Mouse (Mus musculus): ENCODE results near the gene Grip2.

The Grip2 gene

DNA sequence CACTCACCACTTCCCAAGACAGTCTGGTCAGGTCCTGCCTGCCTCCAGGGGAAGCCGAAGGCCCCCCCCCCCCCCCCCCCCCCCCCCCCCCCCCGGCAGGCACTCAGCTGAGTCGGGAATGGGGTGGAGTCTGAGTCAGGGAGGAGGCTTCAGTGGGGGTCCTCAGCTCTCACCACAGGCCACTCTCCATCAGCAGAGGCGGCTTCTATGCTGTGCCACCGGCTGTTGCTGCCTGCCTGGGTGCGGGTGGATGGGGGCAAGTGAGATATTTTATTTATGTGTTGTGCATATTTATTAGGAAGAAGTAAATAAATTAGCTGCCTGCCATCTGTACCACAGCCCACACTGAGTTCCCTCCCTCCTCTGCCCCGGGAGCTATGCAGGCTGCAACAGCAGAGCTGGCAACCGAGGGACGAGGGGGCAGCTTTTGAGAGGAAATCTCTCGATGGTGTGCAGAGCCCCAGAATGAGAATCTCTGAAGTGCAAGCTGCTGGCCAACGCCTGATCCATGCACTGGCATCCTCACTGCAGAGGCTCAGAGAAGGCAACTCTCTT is at the start of gene Grip2:
TSS of gene Grip2 (minus strand) at position 235 of the 555 bp plus-strand sequence.
- in situ Hi-C loops (cut with MboI; ENCODE audit: low sequenced_read_pairs), result no loop called here

DNA sequence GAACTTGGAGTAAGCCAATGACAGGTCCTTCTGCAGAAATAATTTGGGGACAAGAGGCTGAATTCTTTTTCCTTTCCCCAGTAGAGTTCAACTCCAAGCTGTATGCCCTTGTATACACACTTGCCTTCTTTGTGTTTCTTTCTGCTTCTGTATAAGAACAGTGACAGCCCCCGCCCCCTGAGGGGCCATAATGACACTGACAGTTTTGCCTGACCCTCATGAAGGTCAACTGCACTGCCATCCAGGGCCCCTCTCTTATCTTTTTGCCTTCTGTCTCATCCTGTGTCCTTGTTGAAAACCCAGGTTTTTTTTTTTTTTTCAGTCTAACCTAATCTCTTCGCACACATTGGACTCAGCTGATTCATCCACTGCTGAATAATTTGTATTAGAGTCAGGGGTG is 45.7 kb upstream of the Grip2 start:
- in situ Hi-C loops (cut with MboI; ENCODE audit: low sequenced_read_pairs), result no loop called here

DNA sequence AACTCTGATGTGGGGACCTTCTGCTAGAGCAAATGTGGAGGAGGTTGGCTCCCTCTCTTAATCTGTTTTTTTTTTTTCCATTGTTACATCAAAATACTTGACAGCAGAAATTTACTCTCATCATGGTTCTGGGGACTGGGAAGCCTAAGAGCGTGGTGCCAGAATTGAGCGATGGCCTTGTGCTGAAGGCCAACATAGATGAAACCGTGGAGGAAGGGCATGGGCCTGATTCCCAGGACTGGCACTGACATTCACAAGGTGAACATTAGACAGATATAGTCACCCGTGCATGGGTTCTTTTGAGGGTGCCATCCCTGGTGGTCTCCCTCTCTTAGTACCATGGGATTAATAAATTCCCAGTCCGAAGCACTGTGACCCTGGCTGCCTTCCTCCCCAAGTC is 41.0 kb upstream of the Grip2 start:
- in situ Hi-C loops (cut with MboI; ENCODE audit: low sequenced_read_pairs), result no loop called here

DNA sequence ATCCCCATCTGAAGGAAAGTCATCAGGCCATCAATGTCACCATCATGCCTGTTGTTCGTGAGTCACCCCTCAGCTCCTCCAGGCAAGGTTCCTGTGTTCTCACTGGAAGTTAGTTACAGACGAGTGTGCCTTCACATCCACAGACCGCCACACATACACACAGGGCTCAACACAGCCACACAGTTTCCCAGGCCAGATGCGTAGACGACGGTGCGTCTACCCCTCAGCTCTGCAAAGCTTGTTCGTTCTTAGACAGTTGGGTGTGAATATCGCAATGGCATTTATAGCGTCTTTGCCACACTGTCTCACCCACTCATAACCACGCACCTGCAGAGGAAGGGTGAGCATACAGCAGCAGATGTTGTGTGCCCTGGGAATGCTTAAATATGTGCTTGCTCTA is 38.6 kb upstream of the Grip2 start:
- in situ Hi-C loops (cut with MboI; ENCODE audit: low sequenced_read_pairs), result no loop called here

DNA sequence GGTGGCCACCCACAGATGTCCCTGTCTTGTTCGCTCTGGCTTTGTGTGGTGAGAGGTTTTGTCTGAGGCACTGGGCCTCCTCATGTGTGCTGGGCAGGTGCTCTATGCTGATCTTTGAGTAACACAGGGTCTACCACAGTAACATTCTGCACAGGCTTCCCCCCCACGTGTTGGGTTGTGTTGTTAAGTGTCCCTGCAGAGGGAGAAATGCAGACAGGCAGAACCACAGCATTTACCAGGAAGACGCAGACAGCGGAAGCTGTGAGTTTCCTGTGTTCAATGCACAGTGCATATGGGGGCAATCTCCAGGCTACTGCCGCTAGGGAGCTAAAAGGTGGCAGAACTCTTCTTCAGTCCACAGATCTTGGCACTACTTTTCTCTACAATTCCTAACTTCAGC is 37.5 kb upstream of the Grip2 start:
- in situ Hi-C loops (cut with MboI; ENCODE audit: low sequenced_read_pairs), result no loop called here

DNA sequence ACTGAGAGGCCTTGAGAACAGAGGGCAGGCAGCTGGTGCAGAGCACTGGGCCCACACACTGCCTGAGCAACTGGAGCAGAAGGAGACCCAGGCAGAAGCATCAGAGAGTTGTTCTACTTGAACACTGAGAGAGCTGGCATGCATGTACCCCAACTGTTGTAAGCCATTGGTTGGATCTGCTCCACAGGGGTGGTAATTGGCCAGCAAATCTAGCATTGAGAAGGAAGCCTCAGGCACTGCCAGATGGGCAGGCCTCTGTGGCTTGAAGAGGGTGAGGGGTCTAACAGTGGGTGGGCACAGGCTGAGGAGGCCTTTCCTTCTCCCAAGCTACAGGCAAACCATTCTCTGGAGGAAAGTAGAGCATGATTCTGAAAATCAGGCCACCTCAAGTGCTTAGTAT is 35.8 kb upstream of the Grip2 start:
- in situ Hi-C loops (cut with MboI; ENCODE audit: low sequenced_read_pairs), result no loop called here

DNA sequence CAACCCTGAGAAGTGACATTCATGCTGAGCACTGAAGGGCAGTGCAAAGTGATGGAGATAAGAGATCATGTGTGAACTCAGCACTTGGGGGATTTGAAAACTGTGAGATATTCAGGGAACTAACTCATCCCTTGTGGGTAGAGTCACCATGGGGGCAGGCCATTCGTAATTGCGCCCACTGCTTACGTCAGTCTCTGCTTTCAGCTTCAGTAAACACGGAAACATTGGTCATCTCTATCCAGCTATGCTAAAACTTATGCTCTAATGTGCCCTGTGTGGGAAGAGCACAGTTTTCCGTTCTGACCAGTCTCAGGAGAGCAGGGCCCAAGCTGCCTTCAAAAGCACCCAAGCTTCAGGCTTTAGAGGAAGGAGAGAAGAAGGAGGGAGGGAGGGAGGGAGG is 31.3 kb upstream of the Grip2 start:
- in situ Hi-C loops (cut with MboI; ENCODE audit: low sequenced_read_pairs), result no loop called here

DNA sequence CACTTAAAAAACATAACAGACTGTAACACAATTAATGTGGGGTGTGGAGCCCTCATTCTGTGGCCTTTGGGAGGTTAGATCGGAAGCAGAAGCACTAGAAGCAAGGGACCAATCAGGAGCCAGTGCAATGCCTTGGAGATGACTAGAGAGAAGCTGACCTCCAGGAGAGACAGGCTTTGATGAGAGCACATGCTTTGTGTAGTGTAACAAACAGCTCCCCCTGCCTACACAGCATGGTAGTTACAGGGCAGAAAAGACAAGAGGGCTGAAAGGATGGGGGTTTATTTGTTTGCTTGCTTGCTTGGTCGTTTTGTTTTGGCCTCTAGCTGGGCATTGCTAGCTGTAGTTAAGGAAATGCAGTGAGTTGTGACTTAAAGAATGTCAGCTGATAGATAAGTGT is 25.5 kb upstream of the Grip2 start:
- in situ Hi-C loops (cut with MboI; ENCODE audit: low sequenced_read_pairs), result no loop called here

DNA sequence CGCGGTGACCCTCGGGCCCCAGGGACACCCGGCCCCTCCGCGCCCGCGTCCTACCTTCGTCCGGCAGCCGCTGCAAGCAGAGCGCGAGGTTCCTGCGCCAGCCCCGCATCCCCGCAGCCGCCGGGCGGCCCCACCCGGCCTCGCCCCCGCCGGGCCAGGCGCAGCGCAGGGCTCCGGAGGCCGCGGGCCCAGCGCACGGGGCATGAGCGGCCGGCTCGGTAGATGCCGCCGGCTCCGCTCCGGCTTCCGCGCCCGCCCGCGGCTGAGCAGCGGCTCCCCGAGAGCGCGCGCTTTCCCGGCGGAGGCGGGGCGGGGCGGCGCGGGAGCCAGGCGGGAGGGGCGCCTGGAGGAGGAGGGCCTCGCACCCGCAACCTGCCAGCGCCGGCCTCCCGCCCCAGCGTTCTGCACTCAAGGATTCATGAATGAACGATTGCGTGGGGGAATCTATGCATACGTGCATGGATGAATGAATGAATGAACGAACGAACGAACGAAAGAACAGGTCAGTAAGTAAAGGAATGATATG is 16.6 kb upstream of the Grip2 start:
- in situ Hi-C loops (cut with MboI; ENCODE audit: low sequenced_read_pairs), result no loop called here

DNA sequence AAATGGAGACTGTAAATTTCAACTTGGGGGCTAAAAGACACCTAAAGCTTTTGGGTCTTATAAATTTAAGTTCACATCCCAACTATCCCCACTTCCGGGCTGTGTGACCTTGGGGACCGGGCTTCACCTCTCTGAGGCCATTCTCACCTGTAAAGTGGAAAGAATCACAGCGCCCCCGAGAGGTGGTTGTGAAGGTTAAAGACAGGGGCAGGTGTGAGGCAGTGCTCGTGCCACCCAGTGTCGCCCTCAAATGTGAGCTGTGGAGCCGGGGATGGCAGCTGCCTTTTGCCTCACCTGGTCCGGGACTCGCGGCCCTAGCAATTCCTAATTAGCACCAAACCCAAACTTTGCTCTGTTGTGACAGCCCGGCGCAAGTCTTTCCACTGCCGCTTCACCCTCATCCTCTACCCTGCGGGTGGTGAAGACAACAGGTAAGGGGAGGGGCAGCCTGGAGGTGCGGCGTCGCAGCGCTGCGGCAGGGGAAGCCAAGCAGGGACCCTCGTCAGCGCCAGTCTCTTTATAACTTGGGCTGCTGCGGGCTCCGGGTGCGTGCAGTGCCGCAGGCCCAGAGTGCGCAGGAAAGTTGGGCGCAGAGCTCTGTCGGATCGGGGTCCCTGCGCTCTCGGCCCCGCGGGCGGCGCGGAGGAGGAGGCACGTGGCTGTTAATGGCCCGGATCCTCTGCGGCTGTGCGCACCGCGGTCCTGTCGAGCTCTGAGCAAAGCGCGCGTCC is 16.0 kb upstream of the Grip2 start:
- in situ Hi-C loops (cut with MboI; ENCODE audit: low sequenced_read_pairs), result no loop called here

DNA sequence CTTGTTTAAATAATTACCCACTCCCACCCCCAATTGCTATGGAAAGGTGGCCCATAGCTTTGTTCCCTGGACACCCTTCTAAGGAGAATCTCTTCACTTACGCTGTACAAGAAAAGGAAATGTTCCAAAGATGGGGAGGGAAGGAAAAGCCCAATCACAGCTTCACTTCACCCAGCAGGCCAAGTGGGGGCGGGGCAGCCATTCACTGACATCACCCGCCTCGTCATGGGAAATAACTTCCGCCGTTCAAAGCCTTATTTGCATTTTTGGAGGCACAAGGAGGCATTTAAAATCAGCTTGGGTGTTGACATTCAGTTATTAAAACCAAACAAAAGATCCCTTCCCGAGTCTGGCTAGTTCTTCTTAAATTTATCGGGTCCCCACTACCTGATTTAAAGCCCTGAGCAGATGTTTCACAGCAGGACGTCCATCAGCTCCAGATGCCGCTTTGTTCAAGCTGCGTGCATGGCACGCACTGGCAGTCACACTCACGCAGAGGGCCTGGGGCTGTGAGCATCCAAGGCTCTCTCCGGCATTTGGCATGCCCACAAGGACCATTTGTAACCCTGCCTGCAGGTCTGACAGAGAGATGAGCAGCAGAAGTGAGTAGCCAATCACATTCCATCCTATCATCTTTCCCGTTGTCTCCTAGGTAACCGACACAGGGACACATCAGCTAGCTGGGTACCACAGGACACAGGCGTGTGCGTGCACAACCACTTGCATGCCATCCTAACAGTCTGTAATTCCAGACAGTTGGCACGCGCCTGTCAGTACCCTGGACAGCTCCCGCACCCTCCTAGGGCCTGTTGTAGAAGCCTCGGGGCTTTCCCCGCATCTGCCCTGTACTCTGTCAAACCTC is 12.2 kb upstream of the Grip2 start:
- in situ Hi-C loops (cut with MboI; ENCODE audit: low sequenced_read_pairs), result no loop called here

DNA sequence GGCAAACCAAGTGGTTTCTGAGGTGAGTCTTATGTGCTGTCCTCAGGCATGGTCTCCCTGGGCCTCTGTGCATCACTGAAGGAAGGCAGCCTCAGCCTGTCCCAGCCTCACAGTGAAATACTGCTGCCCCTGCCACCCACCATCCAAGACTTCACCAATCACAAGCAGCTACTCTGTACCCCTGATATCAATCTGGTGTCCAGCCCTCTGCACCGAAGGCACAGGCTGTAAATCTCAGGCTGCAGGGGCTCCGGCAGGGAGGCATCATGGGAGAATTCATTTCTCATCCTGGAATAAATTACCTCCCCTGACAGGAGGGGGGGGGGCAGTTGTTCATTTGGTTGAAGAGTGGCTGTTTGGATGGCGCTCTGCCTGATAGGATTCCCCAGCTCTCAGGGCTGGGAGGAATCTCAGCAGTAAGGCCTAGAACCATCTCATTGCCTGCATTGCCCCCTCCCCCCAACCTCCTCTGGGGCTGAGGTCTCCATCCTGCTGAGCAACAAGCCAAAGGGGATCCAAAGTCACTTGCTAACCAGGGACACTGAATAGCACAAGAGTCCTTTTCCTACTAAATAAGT is 5.9 kb upstream of the Grip2 start:
- in situ Hi-C loops (cut with MboI; ENCODE audit: low sequenced_read_pairs), result no loop called here

DNA sequence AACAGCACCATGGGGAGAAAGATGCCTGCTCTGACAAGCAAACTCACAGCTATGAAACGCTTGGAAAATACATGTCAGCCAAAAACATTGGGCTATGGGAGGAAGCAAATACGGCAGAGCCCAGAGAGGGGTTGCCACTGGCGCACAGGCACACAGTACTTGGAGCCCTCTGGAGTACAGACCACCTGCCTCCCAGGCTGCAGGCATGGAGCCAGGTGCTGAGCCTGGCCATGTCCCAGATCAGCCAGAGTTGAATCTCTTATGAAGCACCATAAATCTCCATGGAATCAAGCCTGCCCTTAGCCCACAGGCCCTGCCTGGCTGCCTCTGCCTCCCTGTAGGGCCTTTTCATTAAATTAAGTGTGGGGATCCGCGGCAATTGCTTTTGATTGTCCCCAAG is 876 bp upstream of the Grip2 start:
- in situ Hi-C loops (cut with MboI; ENCODE audit: low sequenced_read_pairs), result no loop called here

DNA sequence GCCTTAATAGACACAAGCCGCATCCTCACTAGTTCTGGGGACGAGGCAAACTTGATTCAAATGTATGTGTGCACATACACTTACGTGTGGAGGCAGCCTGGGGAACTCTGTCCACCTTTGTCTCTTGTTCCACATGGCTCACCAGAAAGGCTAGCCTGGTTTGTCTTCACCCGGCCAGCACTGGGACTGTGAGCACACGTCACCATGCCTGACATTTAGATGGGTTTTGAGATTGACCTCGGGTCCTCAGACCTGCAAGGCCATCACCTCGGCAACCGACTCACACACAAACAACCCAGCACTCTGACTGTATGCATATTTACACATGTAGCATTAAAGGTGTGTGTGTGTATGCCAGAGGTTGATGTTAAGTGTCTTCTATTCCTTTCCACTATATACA is 8.8 kb downstream of the Grip2 start:
- in situ Hi-C loops (cut with MboI; ENCODE audit: low sequenced_read_pairs), result no loop called here

DNA sequence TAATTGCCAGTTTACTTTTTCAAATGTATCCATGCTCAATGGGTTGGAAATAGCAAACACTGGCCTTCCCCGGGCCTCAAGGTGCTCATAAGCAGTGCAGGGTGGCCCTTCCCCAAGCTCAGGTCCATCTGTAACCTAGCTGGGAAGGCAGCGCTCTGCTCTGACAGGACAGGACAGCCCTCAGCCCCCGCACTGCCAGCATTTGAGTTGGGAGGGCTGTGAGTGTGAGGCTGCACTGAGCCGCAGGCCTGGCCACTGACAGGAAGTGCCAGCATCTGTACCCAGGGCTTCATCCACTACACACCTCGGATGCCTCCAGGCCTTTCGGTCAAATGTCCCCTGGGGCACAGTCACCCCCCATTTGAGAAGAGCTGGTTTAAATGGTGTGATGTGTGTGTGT is 11.1 kb downstream of the Grip2 start:
- in situ Hi-C loops (cut with MboI; ENCODE audit: low sequenced_read_pairs), result no loop called here

DNA sequence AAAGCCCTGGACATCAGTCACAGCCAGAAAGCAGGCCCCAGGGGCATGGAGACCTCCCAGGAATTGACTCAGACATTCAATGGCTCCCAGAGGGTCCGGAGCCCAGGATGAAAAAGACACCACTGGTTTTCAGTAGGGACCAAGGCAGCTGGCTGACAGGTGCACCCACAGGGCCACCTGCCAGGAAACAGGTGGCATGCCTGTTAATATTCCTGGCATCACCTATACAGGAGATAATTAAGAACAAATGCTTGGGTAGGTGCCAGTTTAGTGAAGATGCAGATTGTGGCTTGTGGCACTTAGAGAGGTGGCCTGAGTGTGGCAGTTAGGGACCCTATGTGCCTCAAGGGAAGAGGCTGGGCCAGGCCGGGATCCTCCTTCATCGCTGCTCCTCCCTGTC is 13.4 kb downstream of the Grip2 start:
- in situ Hi-C loops (cut with MboI; ENCODE audit: low sequenced_read_pairs), result no loop called here

DNA sequence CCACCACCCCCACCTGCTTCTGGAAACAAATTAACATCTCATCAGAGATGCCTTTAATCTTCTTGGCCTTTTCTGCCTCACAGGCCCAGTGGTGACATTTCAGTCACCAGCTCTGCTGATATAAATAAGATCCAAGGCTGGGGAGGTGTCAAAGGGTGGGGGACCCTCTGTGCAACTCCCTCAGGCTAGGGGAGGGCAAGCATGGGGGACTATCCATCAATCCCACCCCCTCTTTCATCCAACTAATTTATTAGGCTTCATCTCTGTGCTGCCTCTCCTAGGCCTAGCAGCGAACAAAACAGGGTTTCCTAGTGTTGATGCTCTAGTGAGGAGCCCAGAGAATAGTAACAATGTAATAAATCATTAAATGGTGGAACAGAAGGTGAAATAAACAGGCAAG is 17.0 kb downstream of the Grip2 start:
- in situ Hi-C loops (cut with MboI; ENCODE audit: low sequenced_read_pairs), result no loop called here

DNA sequence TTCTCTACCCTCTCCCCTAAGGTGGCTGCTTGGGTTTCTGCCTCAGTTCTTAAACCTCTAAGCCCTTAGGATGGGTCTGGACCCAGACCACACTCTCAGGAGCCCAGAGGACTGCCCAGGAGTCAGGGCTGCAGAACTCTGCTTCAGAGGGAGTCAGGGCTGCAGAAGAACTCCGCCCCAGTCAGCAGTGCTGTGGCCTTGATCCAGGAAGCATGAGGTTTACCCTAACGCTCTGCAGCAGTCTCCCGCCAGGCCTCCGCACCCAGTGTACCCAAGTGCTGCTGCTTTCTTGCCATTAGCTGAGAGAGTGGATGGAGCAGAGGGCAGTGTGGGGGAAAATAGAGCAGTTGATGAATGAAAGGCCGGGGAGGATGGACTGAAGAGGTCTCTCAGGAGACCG is 19.0 kb downstream of the Grip2 start:
- in situ Hi-C loops (cut with MboI; ENCODE audit: low sequenced_read_pairs), result no loop called here

DNA sequence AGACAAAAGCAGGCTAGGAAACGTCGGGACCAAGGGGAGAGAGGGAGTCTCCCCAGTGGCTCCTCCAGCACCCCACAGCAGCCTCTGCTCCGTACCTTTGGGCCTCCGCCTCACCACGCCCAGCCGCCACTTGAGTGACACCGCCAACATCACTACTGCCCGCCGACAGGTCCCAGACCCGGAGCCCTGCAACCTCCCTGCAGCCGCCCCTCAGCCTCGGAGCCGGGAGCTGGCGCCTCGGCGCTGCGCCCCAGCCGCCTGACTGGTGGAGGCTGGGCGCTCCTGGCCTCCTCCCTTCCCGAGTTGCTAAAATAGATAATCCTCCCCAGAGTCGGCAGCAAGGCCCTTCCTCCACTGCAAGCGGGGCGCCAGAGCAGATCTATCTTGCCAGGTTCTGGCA is 19.9 kb downstream of the Grip2 start:
- in situ Hi-C loops (cut with MboI; ENCODE audit: low sequenced_read_pairs), result no loop called here

DNA sequence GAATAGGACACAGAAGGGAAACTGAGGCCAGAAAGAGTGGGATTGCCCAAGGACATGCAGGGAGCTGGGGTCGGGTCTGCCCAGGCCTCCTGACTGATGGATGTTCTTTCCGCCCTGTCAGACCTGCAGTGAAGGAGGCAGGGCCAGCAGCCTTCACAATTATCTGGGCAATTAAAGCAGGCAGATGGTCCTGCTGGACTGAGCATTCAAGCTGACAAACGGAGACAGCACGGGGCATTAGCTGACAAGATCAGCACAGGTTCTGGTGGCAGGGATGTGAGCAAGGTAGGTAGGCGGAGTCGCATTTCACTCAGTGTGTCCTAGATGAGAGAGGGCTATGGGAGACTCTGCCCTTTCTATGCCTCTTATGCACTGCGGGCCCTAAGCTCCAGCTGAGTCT is 22.9 kb downstream of the Grip2 start:
- in situ Hi-C loops (cut with MboI; ENCODE audit: low sequenced_read_pairs), result no loop called here

DNA sequence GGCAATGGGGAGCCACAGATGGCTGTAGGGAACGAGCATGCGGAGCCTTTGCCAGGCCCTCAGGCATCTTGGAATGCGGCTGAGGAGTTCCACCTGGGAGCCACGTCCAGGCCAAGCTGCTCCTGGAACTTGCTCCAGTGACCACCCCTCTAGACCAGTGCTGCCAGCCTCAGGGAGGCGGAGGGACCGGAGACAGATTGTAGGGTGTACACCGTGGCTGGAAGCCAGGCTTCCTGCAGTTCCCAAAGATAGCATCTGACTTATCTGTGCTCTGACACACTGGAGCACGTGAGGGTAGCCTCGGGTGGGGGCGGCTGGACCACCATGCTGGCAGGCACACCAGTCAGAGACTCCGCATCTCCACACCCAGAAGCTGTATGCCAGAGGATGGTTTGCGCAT is 28.6 kb downstream of the Grip2 start:
- in situ Hi-C loops (cut with MboI; ENCODE audit: low sequenced_read_pairs), result loop anchor here (25.0 kb wide), 1 partner anchor 264 kb away; no protein-coding TSS in a partner anchor
